Mouse (Mus musculus) WW6 (cell line): ENCODE results near the gene Rimklb.

Experiments used
- DNase-seq: peaks from one replicate; pipeline ENCODE4 v3.0.0-alpha.2; 2013; ENCODE audit warnings: low read depth, low spot score

The Rimklb gene

DNA sequence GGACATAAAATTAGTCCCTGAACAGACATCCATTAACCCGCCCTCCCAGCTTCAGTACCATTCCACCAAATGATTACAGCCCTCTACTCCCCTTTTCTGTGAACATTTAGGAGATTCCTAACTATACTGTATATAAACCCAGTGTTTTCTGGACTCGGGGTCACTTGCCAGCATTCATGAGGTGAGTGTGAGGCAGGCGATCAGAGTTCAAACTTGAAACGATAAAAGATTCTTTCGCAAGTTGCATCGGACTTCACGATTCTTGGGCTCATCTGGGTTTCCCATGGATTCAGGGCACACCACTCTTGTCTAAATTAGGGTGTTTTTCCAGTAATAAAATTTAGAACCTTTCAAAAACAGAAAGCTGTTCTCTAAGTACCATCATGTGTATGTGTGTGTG is 71.1 kb downstream of the Rimklb start:
- DNase-seq = no peak

DNA sequence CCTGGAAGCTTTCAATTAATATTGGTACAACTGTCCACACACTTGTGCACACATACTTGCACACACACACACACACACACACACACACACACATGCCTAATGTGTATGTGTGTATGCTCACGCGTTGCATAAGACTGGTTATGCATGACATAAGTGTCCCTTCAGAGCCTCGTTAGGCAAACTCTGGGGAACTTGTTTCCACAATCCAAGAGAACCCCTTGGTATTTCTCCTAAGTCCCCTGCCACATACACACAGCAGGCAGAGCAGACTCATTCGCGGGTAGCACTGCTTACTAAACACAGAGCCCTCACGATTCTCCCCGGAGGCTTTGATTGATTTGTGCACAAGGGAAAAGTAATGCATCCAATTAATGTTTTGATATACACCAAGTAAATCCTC is 81.5 kb downstream of the Rimklb start:
- no peak for DNase-seq

DNA sequence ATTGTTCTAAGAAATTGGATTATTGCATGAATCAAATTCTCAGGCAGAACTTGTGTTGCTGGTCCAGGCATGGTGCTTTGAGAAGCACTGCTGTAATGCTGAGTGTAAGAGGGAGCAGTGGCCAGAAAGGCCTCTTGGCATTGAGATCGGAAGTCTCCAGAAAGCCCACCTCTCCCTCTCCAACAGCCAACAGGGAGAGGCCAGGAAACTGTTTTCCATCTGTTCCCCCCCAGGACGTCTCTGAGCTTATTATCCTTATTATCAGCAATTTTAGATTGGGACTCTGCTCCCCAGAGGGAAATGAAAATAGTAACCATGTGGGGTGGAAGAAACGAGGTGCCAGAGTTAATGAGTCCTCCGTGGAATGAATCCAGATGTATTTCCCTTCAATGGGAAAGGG is 82.2 kb downstream of the Rimklb start:
- no peak for DNase-seq

DNA sequence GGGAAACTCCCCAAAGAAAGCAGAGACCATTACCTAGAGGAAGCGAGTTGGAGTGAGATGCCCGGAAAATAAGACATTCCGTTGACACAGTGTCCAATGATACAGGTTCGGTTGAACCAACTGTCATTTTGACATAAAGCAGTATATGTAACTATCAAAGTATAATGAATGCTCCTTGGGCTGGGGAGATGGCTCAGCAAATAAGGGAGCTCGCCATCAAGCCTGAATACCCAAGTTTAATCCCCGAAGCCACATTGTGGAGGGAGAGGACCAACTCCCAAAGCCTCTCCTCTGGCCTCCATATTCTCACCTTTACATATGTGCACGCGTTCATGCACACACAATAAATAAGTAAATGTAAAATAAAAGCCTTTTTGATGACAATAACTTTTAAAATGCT is 87.3 kb downstream of the Rimklb start:
- DNase-seq = no peak

DNA sequence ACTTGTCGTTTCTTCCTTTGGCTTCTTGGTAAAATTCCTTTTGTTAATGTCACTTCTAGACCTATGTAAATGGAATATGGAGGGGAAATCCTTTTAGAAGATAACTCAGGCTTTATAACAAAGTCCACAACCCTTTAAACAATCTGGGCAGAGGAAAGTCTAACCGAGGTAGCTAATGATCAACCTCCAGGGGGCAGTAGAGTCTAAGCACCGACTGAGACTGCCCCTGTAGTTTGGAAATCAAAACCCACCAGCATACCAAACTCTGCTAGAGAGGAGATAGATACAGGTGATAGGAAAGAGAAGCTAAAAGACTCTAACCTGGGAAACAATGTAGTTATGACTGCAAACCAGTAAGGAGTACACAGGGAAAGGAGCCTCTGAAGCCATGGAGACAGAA is 96.3 kb downstream of the Rimklb start:
- peak; percentile 62 for DNase-seq

DNA sequence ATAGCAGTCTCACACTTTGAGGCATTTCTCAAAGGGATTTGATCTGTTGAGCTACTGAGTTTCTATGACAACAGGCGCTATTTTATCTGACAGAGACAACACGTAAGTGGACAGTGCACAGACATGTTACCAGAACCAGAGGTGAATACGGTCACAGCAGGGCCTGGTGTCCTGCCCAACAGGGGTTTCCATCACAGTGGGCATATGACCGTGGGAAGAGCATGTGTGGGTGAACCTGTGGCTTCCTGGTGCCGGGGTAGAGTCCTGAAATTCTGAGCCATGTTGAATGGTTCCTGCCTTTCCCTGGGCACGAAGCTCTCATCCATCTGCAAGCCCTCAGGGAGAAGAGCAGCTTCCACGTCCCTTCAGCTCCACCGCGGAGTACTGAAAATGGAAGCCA is 98.3 kb downstream of the Rimklb start:
- no peak for DNase-seq
